ENCODE assay signal across 9 mouse cellular contexts in the genomic region with DNA sequence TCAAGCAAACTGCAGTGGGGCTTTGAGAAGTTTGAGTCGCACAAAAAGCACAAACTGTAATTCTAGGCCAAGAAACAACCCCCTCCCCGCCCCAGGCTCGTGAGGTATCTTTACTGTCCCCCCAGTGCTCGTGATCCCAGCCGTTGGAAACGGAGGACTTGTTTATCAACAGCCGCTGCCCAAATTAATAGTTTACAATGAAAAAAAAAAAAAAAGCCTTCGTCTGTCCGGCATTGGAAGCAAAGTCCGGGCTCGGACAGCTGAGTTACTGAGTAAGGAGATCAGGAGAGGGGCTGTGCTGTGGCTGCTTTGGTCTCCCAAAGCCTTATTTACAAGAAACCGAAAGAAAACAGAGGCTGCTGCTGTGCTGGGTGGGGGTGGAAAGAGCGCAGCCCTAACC. TPM values are rescaled to one million over a fixed set of nuclear protein-coding genes. Genes with fewer than 3 reads are reported as not detected.
DNase-seq lines count a peak whose midpoint lies in the region; ATAC-seq lines count a peak whose summit lies in the region.
"Had no signal": no experiment of that assay in that cellular context is flagged by ENCODE, and none has a peak within 500 bp of the region (broad histone marks: within the 10 kb centered on the region; RNA-seq: fewer than 3 reads in every experiment).

No protein-coding gene starts in this region.

- H3K9me3 ChIP-seq in forebrain, embryonic 10.5 days = peaks cover 3% of the 10 kb centered on the region; the same call in 1 of the 2 replicates
- no peaks in the 10 kb centered on the region for H3K9me3 ChIP-seq in forebrain, embryonic 15.5 days
- H3K9me3 ChIP-seq in neural tube, embryonic 11.5 days (ENCODE audit: control insufficient read depth, low read length) = no peaks in the 10 kb centered on the region
- H3K9me3 ChIP-seq in limb, embryonic 10.5 days (replicated peaks) = no peaks in the 10 kb centered on the region

- H3K4me1 ChIP-seq in forebrain, embryonic 10.5 days = peaks cover 53% of the 10 kb centered on the region
- peaks cover 6% of the 10 kb centered on the region for H3K4me1 ChIP-seq in forebrain, embryonic 15.5 days
- peaks cover 12% of the 10 kb centered on the region for H3K4me1 ChIP-seq in neural tube, embryonic 11.5 days (ENCODE audit: control insufficient read depth, insufficient read depth, low read length)
- H3K4me1 ChIP-seq in limb, embryonic 10.5 days = peaks cover 83% of the 10 kb centered on the region

- no peaks in the 10 kb centered on the region for H3K36me3 ChIP-seq in forebrain, embryonic 10.5 days (replicated peaks)
- no peaks in the 10 kb centered on the region for H3K36me3 ChIP-seq in forebrain, embryonic 15.5 days
- H3K36me3 ChIP-seq in neural tube, embryonic 11.5 days (ENCODE audit: control insufficient read depth, insufficient read depth, low read length) = no peaks in the 10 kb centered on the region
- 0 out of 2 replicates have a peak, but pooled peaks cover under 1% of the 10 kb centered on the region for H3K36me3 ChIP-seq in limb, embryonic 10.5 days

- H3K4me2 ChIP-seq in forebrain, embryonic 15.5 days (replicated peaks) = no peak overlapping the region
- peak overlapping the region; percentile 21; the same call in 1 of the 2 replicates for H3K4me2 ChIP-seq in neural tube, embryonic 11.5 days (ENCODE audit: low read depth)

- no peak overlapping the region for H3K9ac ChIP-seq in forebrain, embryonic 15.5 days (replicated peaks)
- H3K9ac ChIP-seq in neural tube, embryonic 11.5 days (ENCODE audit: low read length) = 0 out of 2 replicates have a peak overlapping the region, but pooled peaks have one; percentile 11

- peaks cover 100% of the 10 kb centered on the region for H3K27me3 ChIP-seq in forebrain, embryonic 10.5 days (ENCODE audit: poor library complexity, severe bottlenecking)
- peaks cover 41% of the 10 kb centered on the region for H3K27me3 ChIP-seq in forebrain, embryonic 15.5 days
- peaks cover 12% of the 10 kb centered on the region for H3K27me3 ChIP-seq in neural tube, embryonic 11.5 days (ENCODE audit: control insufficient read depth, insufficient read depth, low read length)
- peaks cover 90% of the 10 kb centered on the region for H3K27me3 ChIP-seq in limb, embryonic 10.5 days (ENCODE audit: low read depth, poor library complexity, severe bottlenecking)

- ATAC-seq in forebrain, embryonic 15.5 days (replicated peaks) = no peak
- no peak for ATAC-seq in neural tube, embryonic 11.5 days (ENCODE audit: insufficient read depth, low FRiP score, low TSS enrichment)

- no peak for DNase-seq in forebrain, embryonic 10.5 days (ENCODE audit: extremely low spot score, low spot score)
- no peak for DNase-seq in neural tube, embryonic 11.5 days (ENCODE audit: low spot score)
- DNase-seq in neural tube, embryonic 10.5 days (ENCODE audit: extremely low spot score, low spot score) = no peak
- no peak for DNase-seq in limb, embryonic 10.5 days (ENCODE audit: low spot score)
- no peak for DNase-seq in left cerebral cortex, postnatal 36 days (ENCODE audit: low spot score in 2 of 2)
- no peak for DNase-seq in cerebellum, adult 9-11 months
- DNase-seq in adrenal gland, adult 8-10 months = no peak
- DNase-seq: cerebellum, postnatal 14 days had no signal

- peak overlapping the region; percentile 31; the same call in 1 of the 2 replicates for H3K4me3 ChIP-seq in forebrain, embryonic 10.5 days
- H3K4me3 ChIP-seq in forebrain, embryonic 15.5 days = no peak overlapping the region
- H3K4me3 ChIP-seq in neural tube, embryonic 11.5 days (ENCODE audit: low read depth, low read length) = no peak overlapping the region
- peak overlapping the region; percentile 37 for H3K4me3 ChIP-seq in limb, embryonic 10.5 days

- intact Hi-C loops in left cerebral cortex, postnatal 36 days (cut with DNase I) = no loop called here

- peak overlapping the region; percentile 56; the same call in 1 of the 2 replicates for H3K27ac ChIP-seq in forebrain, embryonic 10.5 days
- H3K27ac ChIP-seq in forebrain, embryonic 15.5 days (replicated peaks) = no peak overlapping the region
- no peak overlapping the region for H3K27ac ChIP-seq in neural tube, embryonic 11.5 days (ENCODE audit: low read depth, low read length)
- H3K27ac ChIP-seq in limb, embryonic 10.5 days = 0 out of 2 replicates have a peak overlapping the region, but pooled peaks have one; percentile 39

- WGBS in forebrain, embryonic 10.5 days = 19% methylated on average over 13 of the region's 13 CpGs
- WGBS in forebrain, embryonic 15.5 days = 19% methylated on average over 13 of the region's 13 CpGs
- 23% methylated on average over 13 of the region's 13 CpGs for WGBS in neural tube, embryonic 11.5 days
- 18% methylated on average over 13 of the region's 13 CpGs for WGBS in limb, embryonic 10.5 days

RNA-seq across cellular contexts. Expression of a gene that starts 5.9 kb away (rescaled TPM):
- polyA plus RNA-seq in forebrain, embryonic 10.5 days (2016; fragmentation: Nextera tagmentation; extraction: Ambion mirVana) = 2.7 and 2.9 TPM in 2 replicates
- 0.95 and 1.3 TPM in 2 replicates for polyA plus RNA-seq in forebrain, embryonic 15.5 days (2015; fragmentation: Nextera tagmentation; extraction: Ambion mirVana)
- polyA plus RNA-seq in neural tube, embryonic 11.5 days (2014; fragmentation: Nextera tagmentation; extraction: Ambion mirVana) = 2.4 and 6.4 TPM in 2 replicates
- polyA plus RNA-seq in limb, embryonic 10.5 days (2016; fragmentation: Nextera tagmentation; extraction: Ambion mirVana) = 5.1 and 9.9 TPM in 2 replicates
- total RNA-seq in left cerebral cortex, postnatal 36 days (2021) = 1 to 10 TPM; 1.1 to 1.7 TPM
- total RNA-seq in adrenal gland, adult 8-10 months (2022) = 1 to 10 TPM in 1 of 4 experiments, under 1 TPM in 3; 0.32 to 2.6 (median 0.79) TPM

Comparison
In these comparisons a context has a peak if more than half of its experiments do, and no peak if none do; other contexts are left out.
1. H3K27ac ChIP-seq: peak in forebrain, embryonic 10.5 days (single experiment) and limb, embryonic 10.5 days (single experiment); none in forebrain, embryonic 15.5 days (single experiment) and neural tube, embryonic 11.5 days (single experiment).
2. H3K4me3 ChIP-seq: peak in forebrain, embryonic 10.5 days (single experiment) and limb, embryonic 10.5 days (single experiment); none in forebrain, embryonic 15.5 days (single experiment) and neural tube, embryonic 11.5 days (single experiment).